Mouse (Mus musculus): ENCODE data around the gene Ccdc92.

Ccdc92 gene

DNA sequence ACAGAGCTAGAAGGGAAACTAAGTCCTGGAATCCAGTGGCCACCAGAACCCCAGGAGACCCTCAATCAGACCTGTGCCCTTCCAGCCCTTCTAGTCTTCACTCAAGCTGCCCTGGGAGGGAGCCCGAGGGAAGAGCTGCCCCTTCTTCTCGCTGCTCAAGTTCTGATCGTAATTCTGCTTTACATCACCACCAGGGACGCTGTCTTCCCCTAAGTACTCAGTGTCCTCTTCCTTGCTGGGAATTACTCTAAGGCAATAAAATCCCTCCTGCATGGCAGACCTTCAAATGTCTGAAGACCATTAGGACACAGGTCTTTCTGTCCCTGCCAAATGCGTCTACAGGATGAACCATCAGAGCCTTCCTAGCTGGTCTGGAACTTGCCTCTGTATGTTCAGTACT lies 2.2 kb downstream of the Ccdc92 start:
- no peak for DNase-seq (ENCODE audit: low read depth, low spot score)

DNA sequence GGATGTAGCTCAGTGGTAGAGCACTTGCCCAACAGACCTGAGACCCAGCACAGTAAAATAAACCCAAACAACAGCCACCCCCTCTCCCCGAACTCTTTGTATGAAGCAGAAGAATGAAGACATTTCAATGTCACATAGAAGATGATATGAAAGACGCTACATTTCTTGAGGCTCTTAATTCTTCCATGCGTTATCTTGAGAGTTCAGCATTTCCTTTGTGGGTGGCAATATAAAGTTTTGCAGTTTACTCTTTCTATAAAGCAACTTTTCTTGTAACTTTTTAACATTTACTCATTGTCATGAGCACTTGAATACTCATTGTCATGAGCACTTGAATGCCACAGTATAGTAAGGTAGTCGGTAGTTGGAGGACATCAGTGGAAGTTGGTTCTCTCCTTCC lies 8.0 kb downstream of the Ccdc92 start:
- DNase-seq (ENCODE audit: low read depth, low spot score), result no peak

DNA sequence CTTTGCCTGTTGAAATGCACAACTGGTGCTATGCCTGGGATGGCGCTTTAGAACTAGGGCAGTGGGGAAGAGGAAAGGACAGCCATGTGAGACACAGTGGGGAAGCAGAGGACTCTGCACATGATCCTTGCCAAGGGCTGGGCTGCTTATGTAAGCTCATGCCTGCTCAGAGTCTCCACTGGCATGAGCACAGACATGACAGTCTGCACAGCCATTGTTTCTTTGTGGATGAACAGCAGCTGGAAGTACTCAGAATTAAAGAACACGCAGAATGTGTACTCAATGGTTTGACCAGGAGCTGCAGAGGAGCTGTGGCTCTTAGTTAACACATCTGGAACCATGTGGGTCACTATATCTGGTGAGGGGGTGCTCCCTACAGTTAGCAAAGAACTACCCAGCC lies 9.1 kb downstream of the Ccdc92 start:
- DNase-seq (ENCODE audit: low read depth, low spot score), result no peak

DNA sequence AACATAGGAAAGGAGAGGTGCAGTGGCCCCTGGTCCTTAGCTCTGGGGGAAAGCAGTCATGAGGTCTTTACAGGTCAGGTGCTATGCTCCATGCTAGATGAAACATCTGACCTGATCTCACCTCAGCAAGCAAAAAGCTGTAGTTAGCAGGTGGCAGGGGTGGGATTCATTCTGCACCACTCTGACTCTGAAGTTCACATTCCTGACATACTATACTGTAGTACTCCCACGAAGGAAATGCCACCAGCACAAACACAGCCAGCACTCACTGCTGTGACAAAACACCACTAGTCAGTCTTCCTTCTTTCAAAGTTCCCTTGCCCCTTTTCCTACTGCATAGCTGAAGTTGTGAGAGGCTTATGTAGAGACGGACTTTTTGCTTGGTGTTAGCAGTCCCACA lies 9.9 kb downstream of the Ccdc92 start:
- DNase-seq (ENCODE audit: low read depth, low spot score), result no peak

DNA sequence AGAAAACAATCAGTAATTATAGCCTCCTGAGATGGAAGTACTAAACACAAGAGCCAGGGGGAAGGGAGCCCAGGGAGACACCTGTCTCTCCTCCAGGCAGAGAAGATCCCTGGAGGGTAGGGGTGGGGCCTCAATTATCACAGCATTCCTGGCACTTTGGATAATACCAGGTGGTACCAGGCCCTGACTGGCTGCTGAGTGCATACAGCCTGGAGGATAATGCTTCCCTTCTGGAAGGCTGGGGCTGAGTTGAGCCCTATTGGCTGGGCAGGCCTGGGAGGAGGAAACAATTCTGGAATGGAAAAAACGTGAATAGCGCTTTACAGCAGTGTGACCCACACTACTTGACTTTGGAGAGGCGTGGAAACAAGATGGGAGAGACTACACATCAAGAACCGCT lies 10.7 kb downstream of the Ccdc92 start:
- no peak for DNase-seq (ENCODE audit: low read depth, low spot score)

DNA sequence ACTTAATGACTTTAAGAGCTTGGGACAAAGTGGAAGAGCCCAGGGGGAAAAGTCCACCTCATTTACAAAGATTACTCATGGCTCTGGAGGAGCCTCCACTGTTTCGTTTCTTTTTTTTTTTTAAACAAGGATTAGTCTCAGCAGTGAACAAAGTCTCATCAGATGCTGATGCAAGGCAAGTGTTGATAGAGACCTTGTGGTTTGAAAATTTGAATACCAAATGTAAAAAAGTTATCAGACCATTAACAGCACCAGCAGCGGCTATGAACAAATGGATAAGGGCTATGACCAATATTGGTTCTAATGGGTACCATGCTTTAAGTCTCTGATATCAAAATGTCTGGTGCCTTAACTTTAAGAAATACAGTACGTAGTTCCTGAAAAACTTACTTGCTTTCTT lies 13.2 kb downstream of the Ccdc92 start:
- DNase-seq (ENCODE audit: low read depth, low spot score), result no peak

DNA sequence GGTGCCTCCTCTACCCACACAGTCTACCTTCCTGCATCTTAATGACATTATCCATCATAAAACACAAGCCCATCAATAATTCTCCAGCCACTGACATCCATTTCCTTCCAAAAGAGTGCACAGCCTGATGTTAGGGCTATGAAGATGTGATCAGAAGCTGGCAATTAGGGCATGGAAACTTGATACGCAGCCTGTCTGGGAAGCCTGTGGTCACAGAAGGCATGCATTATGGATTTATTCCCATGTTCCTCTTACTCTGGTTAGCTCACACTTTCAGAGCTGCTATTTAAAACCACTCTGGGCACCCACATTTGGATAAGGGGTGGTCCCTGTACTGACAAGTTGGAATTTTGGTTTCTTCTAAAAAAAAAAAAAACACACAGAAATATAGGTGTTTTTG lies 15.2 kb downstream of the Ccdc92 start:
- DNase-seq (ENCODE audit: low read depth, low spot score), result no peak

DNA sequence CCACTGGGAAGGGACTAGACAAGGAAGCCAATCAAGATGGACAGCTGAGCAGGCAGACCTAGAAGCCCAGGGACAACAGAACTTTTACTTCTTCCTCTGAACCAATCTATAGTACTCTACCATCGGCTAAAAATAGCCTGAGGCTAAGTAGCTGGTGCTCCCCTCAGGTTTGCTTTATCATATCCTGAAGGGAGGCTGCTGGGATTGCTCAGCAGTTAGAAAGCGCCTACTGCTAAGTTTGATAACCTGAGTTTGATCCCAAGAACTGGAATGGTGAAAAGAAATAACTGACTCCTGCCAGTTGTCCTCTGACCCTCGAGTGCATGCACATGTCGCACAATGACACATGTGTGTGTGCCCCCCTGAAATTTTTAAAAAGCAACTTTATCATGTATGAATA lies 17.3 kb downstream of the Ccdc92 start:
- no peak for DNase-seq (ENCODE audit: low read depth, low spot score)

DNA sequence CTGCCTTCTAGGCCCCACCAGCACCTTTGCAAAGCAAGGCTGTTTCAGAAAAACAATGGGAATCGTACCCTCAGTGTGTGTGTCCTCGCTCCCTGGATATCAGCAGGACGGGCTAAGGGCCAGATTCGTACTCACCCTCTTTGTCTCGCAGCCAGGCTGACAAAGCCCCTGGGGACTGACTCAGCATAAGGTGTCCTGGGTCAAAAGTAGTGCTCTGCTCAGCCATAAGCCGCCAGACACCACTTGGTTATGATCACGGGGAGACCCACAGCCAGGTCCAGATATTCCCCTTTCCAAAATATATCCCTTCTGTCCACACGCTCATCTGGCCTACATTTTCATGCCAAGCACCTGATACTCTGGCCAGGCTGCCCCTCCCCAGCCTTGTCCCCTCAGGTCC lies 18.8 kb downstream of the Ccdc92 start:
- no peak for DNase-seq (ENCODE audit: low read depth, low spot score)

DNA sequence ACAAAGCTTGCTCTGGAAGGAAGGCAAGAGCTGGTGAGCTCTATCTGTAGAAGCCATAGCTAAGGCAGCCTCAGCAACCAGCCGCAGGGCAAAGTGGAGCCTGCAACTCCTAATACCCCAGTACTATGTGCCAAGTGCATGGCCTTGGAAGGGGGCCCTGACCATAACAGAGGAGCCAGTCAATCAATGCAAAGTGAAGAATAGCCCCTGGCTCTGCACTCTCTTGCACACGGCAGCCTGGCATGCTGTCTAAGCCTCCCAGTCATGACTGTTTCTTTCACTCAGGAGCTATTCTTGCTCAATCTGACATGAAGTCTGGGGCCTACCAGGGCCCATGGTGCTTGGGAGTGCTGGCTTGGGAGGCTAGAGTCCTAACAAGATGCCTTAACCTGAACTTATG lies 21.6 kb downstream of the Ccdc92 start:
- DNase-seq (ENCODE audit: low read depth, low spot score), result no peak

DNA sequence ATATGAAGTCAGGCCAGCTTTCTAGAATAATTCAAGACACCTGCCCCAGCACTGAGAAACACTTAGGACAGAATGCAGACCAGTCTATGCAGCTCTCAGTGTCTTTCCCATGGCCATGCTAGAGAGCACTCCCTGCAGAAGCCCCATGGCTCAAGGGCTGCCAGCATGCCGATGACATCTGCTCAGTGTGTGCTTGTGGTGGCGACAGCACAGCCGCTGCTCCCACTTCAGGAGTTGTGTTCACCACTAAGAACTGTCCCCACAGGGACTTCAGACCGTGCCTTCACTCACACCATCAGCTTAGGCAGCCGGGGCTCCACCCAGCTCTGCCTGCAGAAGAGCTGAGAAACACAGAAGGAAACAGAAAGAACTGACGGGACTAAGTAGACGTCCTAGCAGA lies 22.0 kb downstream of the Ccdc92 start:
- DNase-seq (ENCODE audit: low read depth, low spot score), result no peak

DNA sequence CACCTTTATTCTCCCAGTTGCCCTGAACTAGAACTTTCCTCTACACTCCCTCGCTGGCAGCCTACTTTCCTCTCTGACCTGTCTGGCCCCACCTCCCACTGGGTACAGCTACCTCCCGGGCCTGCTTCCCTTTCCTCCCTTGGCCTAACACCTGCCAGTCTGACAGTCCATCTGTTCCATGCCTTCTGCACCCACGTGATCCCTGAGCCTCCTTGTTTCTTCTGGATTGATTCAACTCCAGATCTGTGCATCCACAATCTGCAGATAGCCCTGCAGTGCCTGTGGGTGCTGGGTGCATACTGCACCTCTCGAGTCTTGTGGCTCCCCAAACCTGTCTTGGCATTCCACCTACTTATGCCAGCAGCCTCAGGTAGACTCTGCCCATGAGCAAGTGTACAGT lies 25.6 kb downstream of the Ccdc92 start:
- no peak for DNase-seq (ENCODE audit: low read depth, low spot score)

DNA sequence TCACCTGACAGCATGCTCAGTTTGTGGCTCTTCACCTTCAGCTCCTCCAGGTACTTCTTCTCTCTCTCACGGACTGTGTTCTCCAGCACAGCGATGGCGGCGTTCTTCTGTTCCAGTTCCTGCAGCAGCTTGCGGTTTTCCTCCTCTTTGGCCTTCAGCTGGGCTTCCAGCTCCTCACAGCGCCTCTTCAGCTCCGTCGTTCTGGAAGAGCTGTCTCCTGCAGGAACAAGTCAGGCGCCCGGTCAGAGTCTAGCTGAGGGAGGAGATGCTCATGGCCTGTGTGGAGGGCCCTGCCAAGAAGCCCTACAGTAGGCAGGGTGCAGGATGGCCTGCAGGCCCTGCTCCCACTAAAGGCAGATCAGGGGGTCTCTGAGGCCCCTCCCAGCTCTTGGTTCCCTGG lies 26.1 kb downstream of the Ccdc92 start:
- DNase-seq (ENCODE audit: low read depth, low spot score), result no peak

DNA sequence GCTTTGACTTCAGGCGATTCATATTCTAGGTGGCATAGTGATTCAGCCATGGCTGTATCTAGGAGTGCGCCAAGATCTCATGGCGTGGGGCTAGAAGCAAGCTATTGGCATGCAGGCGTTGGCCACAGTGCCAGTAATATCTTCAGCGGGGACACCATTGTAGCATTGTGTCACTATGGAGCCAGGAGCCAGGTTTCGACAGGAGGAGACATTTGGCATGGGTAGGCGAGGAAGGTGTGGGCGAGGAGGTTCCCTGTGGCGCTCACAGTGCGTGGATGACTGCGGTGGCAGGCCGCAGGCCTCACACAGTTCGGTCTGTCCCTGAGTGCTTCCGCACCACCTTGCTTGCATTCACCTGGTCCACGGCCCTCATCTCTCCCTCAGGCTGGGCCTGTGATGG lies 27.0 kb downstream of the Ccdc92 start:
- DNase-seq (ENCODE audit: low read depth, low spot score), result no peak

DNA sequence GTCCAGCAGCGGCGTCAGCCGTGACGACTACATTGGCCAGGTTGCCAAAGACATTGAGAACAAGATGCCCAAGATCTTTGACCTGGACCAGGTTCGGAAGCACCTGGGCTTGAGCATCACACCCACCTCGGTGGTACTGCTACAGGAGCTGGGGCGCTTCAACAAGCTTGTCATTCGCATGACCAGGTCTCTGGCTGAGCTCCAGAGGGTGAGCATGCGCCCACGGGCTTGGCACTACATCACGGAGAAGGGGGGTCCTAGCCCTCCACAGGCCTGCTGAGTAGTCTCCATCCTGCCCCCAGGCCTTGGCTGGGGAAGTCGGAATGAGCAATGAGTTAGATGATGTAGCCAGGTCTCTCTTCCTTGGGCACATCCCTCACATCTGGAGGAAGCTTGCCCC lies 31.9 kb downstream of the Ccdc92 start:
- no peak for DNase-seq (ENCODE audit: low read depth, low spot score)

DNA sequence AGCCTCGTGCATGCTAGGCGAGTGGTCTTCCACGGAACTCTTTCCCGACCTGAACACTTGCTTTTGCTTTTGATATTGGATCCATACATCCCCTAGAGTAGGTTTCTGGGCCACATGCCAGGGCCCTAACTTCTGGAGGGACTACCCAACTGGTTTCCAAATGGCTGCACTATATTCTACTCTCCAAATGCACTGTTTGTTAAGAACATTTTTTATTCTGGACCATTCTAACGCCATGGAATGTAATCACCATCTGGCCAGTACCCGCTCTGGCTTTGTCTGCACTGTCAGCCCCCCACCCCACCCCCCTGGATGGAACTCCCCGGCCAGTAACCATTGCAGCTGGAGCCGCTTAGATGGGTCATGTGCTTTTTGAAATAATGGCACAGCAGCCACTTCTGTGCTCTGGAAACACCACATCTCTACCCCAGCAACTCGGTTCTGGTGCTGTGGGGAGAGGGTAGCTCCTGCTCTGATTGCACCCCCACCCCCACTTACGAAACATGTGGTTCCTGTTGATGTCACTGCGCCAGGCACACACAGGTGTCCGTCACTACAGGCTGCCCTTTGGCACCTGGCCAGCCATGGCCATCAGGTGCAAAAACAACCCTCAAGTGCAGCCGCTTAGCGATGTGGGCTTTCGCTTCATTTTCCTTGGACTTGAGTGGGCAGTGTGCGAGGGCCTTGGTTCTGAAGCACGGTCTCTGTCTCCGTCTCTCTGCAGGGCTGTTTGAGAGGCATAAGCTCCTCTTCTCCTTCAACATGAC lies 39.9 kb downstream of the Ccdc92 start:
- DNase-seq (ENCODE audit: low read depth, low spot score), result no peak

DNA sequence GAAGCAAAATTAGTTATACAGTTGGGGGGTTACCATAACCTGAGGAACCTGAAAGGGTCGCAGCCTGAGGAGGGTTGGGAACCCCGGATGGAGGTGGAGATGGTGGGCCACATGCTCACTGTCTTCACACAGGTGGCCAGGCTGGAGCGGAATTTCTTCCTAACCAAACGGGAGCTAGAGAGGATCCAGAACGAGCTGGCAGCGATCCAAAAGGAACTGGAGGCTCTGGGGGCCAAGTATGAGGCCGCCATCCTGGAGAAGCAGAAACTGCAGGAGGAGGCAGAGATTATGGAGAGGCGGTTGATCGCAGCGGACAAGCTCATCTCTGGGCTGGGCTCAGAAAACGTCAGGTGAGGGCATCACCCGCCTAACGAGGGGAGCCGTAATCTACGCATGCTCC lies 45.2 kb downstream of the Ccdc92 start:
- DNase-seq (ENCODE audit: low read depth, low spot score), result no peak

DNA sequence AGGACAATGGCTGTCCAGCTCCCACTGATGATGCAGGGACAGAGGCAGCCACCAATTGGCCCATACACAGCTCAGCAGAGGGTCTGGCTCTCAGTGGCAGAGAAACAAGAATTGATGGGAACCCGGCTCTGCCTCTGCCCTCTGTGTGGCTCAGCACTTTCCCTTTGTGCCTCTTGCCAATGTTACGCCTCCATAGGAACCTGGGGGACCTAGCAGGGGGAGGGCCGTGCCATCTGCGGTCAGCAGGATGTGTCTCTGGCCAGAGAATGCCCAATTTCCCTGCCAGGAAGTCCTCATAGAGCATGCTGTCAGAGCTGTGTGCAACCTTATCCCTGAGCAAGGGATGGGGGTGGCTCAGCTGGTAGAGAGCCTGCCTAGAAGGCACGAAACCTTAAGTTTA lies 47.4 kb downstream of the Ccdc92 start:
- no peak for DNase-seq (ENCODE audit: low read depth, low spot score)

DNA sequence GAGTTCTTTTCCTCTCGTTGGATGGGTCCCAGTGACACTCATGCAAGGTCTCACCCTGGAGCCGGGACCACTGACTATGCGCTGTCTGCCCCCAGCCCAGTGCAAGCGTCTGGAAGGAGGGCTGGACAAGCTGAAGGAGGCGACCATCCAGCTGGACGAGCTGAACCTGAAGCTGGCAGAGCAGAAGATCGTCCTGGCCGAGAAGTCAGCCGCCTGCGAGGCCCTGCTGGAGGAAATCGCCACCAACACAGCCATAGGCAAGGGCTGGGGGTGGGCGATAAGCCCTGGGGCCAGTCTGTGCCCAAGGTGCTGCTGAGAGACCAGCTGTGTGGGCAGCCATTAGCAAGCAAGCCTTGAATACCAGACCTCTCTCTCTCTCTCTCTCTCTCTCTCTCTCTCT lies 49.8 kb downstream of the Ccdc92 start:
- DNase-seq (ENCODE audit: low read depth, low spot score), result no peak

DNA sequence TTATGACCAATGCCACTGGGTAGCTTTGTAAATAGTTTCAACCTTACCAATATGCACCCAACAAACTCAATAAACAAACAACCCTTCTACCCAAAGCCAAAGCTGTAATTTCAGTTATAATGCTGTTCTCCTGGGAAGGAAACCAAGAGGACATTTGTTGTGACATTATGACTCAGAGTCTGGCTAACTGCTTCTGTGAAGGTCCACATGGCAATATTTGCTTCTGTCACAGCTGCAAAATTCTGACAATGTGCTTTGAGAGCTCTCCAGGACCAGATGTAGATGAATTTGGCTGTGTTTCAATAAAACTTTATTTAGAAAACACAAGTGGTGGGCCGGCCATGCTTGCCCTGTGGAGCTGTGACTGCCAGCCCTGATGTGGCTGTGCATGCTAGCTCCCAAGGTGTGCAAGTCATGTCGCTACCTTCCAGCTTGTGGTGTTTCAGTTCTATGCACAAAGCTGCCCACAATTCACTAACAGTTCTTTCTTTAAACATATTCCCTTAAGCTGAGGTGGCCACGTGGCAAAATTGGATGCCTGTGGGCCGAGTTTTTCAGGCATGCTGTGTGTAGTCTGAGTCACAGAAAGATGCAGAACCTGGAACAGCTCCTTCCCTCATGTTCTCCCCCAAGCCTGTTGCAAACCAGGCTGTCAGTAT lies 52.4 kb downstream of the Ccdc92 start:
- DNase-seq (ENCODE audit: low read depth, low spot score), result no peak

DNA sequence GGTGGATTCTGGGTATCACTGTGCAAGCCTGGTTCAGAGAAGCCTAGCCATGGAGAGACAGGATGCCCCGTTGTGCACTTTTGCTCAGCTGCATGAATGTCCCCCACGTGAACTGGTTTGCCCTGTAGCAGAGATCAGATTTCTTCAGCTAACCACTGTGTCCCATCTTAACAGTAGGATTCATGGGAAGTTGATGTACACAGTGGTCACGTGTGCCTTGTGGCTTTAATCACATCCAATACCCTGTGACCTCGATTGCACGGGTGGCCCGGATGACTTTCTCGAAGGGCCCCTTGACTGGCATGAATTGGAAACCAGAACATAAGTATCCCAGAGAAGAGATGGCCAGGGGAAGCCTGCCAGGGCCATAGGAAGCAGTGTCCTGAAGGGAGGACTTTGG lies 70.1 kb downstream of the Ccdc92 start:
- DNase-seq (ENCODE audit: low read depth, low spot score), result no peak

DNA sequence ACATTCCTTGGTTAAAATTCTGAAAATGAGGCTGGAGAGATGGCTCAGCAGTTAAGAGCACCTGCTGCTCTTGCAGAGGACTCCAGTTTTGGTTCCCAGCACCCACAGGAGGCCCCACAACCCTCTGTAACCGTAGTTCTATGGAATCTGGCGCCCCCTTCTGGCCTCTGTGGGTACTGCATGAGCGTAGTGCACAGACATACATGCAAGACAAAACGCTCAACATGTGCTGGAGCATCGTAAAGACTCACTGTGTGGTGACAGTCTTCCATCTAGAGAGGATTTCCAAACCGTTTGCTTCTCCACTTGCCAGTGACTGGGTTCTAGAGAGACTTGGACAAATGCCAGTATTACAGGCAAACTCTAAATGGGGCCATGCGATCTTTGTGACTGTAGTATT lies 76.6 kb downstream of the Ccdc92 start:
- DNase-seq (ENCODE audit: low read depth, low spot score), result no peak
